Mouse (Mus musculus): ENCODE results near the gene Tgif2lx2. TPM values are rescaled to one million over a fixed set of nuclear protein-coding genes. Genes with fewer than 3 reads are reported as not detected.
"Not testable (repeated sequence)": the region's sequence is repeated elsewhere in the genome, so short reads cannot be mapped to it uniquely, and the experiment has no call there.

Tgif2lx2 gene
- not detected for total RNA-seq (2022)

DNA sequence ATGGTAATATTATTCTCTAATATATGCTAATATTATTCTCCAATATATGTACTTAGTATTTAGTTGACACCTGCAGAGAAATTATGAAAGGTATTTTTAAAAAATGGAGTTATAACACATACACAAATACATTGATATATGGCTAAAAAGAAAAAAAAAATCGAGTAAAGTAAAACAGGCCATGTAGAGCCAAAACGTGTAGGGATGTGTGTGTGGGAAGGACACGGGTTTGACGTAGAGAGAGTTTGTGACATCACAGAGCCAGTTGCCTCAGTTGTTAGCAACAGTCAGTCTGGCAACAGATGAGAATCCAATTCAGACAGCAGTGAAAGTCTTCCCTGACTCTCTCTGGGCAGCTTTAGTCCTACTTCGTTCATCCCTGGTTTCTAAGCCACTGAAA is at the start of gene Tgif2lx2:
Gene Tgif2lx2, plus strand, starts transcription at position 301 of the 400 bp plus-strand sequence.
- DNase-seq = not testable (repeated sequence)

Other genes starting within 250 kb of the Tgif2lx2 start
- not detected for gene Tgif2lx1, start 53.5 kb downstream of the Tgif2lx2 start, total RNA-seq (2022)

Data from adrenal gland, adult 8-10 months (tissue).